Mouse (Mus musculus) heart, embryonic 16.5 days (tissue): Measurements from ENCODE around the gene Snx30. TPM values are rescaled to one million over a fixed set of nuclear protein-coding genes. Genes with fewer than 3 reads are reported as not detected.

ENCODE experiments used
- ATAC-seq: fragments of 200-750 bp; cut with Nextera tagmentation; replicated peaks from 2 replicates; pipeline ENCODE4 v1.8.0; 2017; ENCODE audit warnings: moderate number of reproducible peaks; ENCODE audit not compliant: insufficient read depth, low FRiP score; ENCODE audit errors: extremely low read depth
- H3K27ac ChIP-seq: fragments of 300-500 bp; sonication (generic); 2 replicates; pipeline ENCODE4 v1.5.1; 2014; ENCODE audit warnings: mild to moderate bottlenecking, low read length, control low read depth, moderate library complexity
- H3K27me3 ChIP-seq: fragments of 300-500 bp; sonication (generic); 2 replicates; pipeline ENCODE4 v1.6.1; 2014; ENCODE audit warnings: low read length, mixed read lengths; ENCODE audit not compliant: control insufficient read depth, insufficient read depth
- H3K36me3 ChIP-seq: fragments of 300-500 bp; sonication (generic); 2 replicates; pipeline ENCODE4 v1.6.1; 2014; ENCODE audit not compliant: control insufficient read depth, insufficient read depth
- H3K4me1 ChIP-seq: fragments of 300-500 bp; sonication (generic); 2 replicates; pipeline ENCODE4 v1.6.1; 2014; ENCODE audit warnings: low read length, mixed read lengths; ENCODE audit not compliant: control insufficient read depth, insufficient read depth
- H3K4me2 ChIP-seq: fragments of 300-500 bp; sonication (generic); 2 replicates; pipeline ENCODE4 v1.6.1; 2014; ENCODE audit warnings: low read depth, mild to moderate bottlenecking, control low read depth, low read length
- H3K4me3 ChIP-seq: fragments of 300-500 bp; sonication (generic); 2 replicates; pipeline ENCODE4 v1.5.1; 2014; ENCODE audit warnings: mild to moderate bottlenecking, control low read depth, low read length
- H3K9ac ChIP-seq: fragments of 300-500 bp; sonication (generic); 2 replicates; pipeline ENCODE4 v1.6.1; 2014; ENCODE audit warnings: low read length, control low read depth
- H3K9me3 ChIP-seq: fragments of 300-500 bp; sonication (generic); replicated peaks from 2 replicates; pipeline ENCODE4 v1.6.1; 2016; ENCODE audit warnings: low read length; ENCODE audit not compliant: control insufficient read depth
- WGBS: fragments of 180-500 bp; shearing (Covaris S2); extraction: QIAGEN DNeasy Blood & Tissue Kit; methylation state at CpG from one replicate; pipeline ENCODE4 v1.1.7; 2014; 5-methylcytosine and 5-hydroxymethylcytosine counted together
- polyA plus RNA-seq: library from polyadenylated mRNA; unstranded; fragments of >200 nt; fragmentation: Nextera tagmentation; extraction: Ambion mirVana; gene quantifications from 2 replicates; pipeline ENCODE4 v1.2.1, GENCODE M21; 2015

Gene Snx30
- polyA plus RNA-seq, 1 experiment from 2014 or later = 8.0 TPM

GRCm38 (mm10) chr4:59847447-59847846 is 41.8 kb downstream of the Snx30 start:
- H3K27ac ChIP-seq = no peak overlapping the region
- peaks cover 10% of the 10 kb centered on the region for H3K4me1 ChIP-seq
- no peak overlapping the region for H3K4me3 ChIP-seq
- no peak overlapping the region for H3K9ac ChIP-seq
- H3K9me3 ChIP-seq = peaks cover 5% of the 10 kb centered on the region; the same call in 1 of the 2 replicates
- no peak overlapping the region for H3K4me2 ChIP-seq
- WGBS = 92% methylated on average over 5 of the region's 5 CpGs
- H3K27me3 ChIP-seq = no peaks in the 10 kb centered on the region
- no peak for ATAC-seq
- peaks cover 5% of the 10 kb centered on the region for H3K36me3 ChIP-seq

GRCm38 (mm10) chr4:59850181-59850580 is 44.5 kb downstream of the Snx30 start:
- no peak overlapping the region for H3K4me2 ChIP-seq
- H3K27ac ChIP-seq = no peak overlapping the region
- peaks cover 5% of the 10 kb centered on the region; the same call in 1 of the 2 replicates for H3K9me3 ChIP-seq
- no peaks in the 10 kb centered on the region for H3K27me3 ChIP-seq
- H3K4me1 ChIP-seq = peaks cover 6% of the 10 kb centered on the region
- no peak; the same call in 1 of the 2 replicates for ATAC-seq
- WGBS = 55% methylated on average over 2 of the region's 2 CpGs
- H3K4me3 ChIP-seq = no peak overlapping the region
- no peak overlapping the region for H3K9ac ChIP-seq
- peaks cover 5% of the 10 kb centered on the region for H3K36me3 ChIP-seq

DNA sequence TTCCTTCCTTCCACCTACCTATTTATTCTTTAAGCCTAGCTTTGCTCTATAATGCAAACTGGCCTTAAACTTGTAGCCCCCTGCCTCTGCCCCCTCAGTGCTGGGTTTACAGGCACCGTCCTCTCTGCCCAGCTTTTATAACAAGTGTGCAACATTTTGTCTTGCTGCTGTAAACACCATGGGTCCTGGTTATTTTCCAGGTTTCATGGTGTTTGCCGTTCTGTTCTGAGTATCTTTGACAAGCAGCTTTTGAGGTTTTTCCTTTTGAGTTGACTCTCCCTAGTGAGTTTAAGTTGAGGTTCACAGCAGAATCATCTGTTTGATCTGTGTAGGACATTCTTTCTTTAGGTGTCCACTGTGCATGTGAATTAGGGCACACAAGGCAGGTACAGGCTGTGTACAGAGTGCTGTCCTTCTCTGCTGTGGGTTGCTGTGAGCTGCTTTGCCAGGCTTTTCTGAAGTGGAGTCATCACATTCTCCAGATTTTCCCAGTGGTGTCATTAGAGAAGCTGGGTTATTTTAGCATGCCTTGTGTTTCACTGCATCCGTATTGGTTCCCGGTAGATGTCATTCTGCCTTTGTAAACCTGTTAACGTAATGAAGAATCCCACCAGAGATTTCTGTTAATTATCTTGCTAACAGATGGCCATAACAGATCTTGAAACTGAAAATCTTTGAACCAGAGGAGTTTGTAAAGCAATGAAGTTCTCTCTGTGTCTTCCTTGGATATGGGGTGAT is 45.4 kb downstream of the Snx30 start:
- Histone ChIP-seq H3K27me3 (no peaks in the 10 kb centered on the region), H3K27ac (peak overlapping the region; percentile 56), H3K4me2 (no peak overlapping the region), H3K36me3 (peaks cover 5% of the 10 kb centered on the region), H3K9me3 (peaks cover 2% of the 10 kb centered on the region; the same call in 1 of the 2 replicates), H3K9ac (no peak overlapping the region), H3K4me1 (peaks cover 6% of the 10 kb centered on the region), H3K4me3 (no peak overlapping the region)
- ATAC-seq = no peak
- 58% methylated on average over 5 of the region's 5 CpGs for WGBS

- H3K36me3 ChIP-seq = no peaks in the 10 kb centered on the region
- no peaks in the 10 kb centered on the region for H3K27me3 ChIP-seq
- peaks cover 6% of the 10 kb centered on the region for H3K4me1 ChIP-seq
- no peak for ATAC-seq
- no peak overlapping the region for H3K9ac ChIP-seq
- no peak overlapping the region for H3K27ac ChIP-seq
- no peak overlapping the region for H3K4me2 ChIP-seq
- 83% methylated on average over 7 of the region's 7 CpGs for WGBS
- no peak overlapping the region for H3K4me3 ChIP-seq
- H3K9me3 ChIP-seq = peaks cover 2% of the 10 kb centered on the region; the same call in 1 of the 2 replicates
These were observed 47.5 kb downstream of the Snx30 start for GRCm38 (mm10) chr4:59853155-59853554.

DNA sequence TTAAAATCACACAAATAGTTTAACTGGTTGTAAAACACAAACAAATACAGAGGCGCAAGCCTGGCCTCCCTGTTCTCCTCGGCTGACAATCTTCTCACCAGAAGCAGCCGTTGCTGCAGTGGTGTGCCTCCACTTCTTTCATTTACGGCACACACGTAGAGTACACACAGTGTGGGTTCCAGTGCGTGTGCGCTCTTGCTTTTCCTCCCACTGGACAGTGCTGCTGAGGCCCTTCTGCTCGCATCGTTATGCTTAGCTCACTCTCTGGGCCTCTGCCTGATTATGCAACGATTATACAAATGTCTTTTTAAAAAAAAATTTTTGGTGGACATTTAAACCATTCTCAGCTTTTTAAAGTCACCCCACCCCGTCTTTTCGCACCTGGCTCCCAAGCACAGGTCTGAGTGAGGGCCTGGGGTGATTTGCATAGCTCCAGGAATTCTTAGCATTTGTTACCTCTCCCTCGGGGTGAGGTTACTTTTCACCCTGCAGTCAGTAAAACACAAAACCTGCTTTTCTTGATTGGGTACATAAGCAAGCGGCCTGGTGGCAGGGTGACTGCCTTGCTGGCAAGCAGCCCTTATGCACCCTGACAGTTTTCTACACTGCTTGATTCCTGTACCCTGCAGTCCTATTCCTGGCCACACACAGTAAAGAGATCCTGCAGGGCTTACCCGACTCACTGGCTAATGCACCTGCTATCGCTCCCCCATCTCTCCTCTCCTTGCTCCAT is 54.2 kb downstream of the Snx30 start:
- H3K4me3 ChIP-seq = no peak overlapping the region
- ATAC-seq = 0 out of 2 replicates have a peak, but pooled peaks have one; percentile 52
- peaks cover 5% of the 10 kb centered on the region for H3K4me1 ChIP-seq
- no peaks in the 10 kb centered on the region for H3K9me3 ChIP-seq
- no peak overlapping the region for H3K27ac ChIP-seq
- WGBS = 66% methylated on average over 16 of the region's 16 CpGs
- no peaks in the 10 kb centered on the region for H3K27me3 ChIP-seq
- no peaks in the 10 kb centered on the region for H3K36me3 ChIP-seq
- no peak overlapping the region for H3K4me2 ChIP-seq
- H3K9ac ChIP-seq = no peak overlapping the region

- no peak overlapping the region for H3K27ac ChIP-seq
- no peak overlapping the region for H3K4me2 ChIP-seq
- WGBS = 64% methylated on average over 2 of the region's 2 CpGs
These were observed 54.8 kb downstream of the Snx30 start for GRCm38 (mm10) chr4:59860431-59860830.

GRCm38 (mm10) chr4:59861871-59862270 is 56.2 kb downstream of the Snx30 start:
- 48% methylated on average over 4 of the region's 4 CpGs for WGBS

More at GRCm38 (mm10) chr4:59860431-59860830, 54.8 kb downstream of the Snx30 start:
- Histone ChIP-seq H3K27me3 (no peaks in the 10 kb centered on the region), H3K4me1 (peaks cover 5% of the 10 kb centered on the region), H3K4me3 (no peak overlapping the region), H3K36me3 (no peaks in the 10 kb centered on the region), H3K9me3 (no peaks in the 10 kb centered on the region), H3K9ac (no peak overlapping the region)
- no peak for ATAC-seq

DNA sequence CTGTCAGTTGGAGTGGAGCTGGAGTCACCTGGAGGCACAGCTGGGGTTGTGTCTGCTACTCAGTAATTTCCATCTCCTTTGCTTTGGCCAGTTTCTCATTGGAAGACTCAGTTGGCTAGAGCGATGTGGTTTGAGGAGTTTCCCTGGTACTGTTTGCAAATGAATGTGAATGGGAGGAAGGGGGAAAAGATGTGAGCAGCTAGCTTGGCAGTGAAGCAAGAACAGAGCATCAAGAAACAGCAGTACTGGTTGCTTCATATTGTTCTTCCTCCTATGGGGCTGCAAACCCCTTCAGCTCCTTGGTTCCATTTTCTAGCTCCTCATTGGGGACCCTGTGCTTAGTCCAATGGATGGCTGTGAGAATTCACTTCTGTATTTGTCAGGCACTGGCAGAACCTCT is 56.7 kb downstream of the Snx30 start:
- no peak for ATAC-seq
- no peaks in the 10 kb centered on the region for H3K9me3 ChIP-seq
- no peak overlapping the region for H3K9ac ChIP-seq
- no peak overlapping the region for H3K4me2 ChIP-seq
- no peak overlapping the region for H3K27ac ChIP-seq
- WGBS = 90% methylated on average over 1 of the region's 1 CpGs
- no peaks in the 10 kb centered on the region for H3K36me3 ChIP-seq
- H3K27me3 ChIP-seq = no peaks in the 10 kb centered on the region
- peaks cover 5% of the 10 kb centered on the region for H3K4me1 ChIP-seq
- no peak overlapping the region for H3K4me3 ChIP-seq

More at GRCm38 (mm10) chr4:59861871-59862270, 56.2 kb downstream of the Snx30 start:
- Histone ChIP-seq H3K36me3 (no peaks in the 10 kb centered on the region), H3K4me2 (no peak overlapping the region), H3K27me3 (no peaks in the 10 kb centered on the region), H3K9me3 (no peaks in the 10 kb centered on the region), H3K4me1 (peaks cover 5% of the 10 kb centered on the region), H3K4me3 (no peak overlapping the region), H3K9ac (no peak overlapping the region), H3K27ac (no peak overlapping the region)
- ATAC-seq = no peak

- WGBS = 59% methylated on average over 6 of the region's 6 CpGs
- 0 out of 2 replicates have a peak overlapping the region, but pooled peaks have one; percentile 21 for H3K27ac ChIP-seq
- no peak; the same call in 1 of the 2 replicates for ATAC-seq
These were observed 58.2 kb downstream of the Snx30 start for GRCm38 (mm10) chr4:59863869-59864268.

More at GRCm38 (mm10) chr4:59863869-59864268, 58.2 kb downstream of the Snx30 start:
- no peak overlapping the region for H3K4me3 ChIP-seq
- 0 out of 2 replicates have a peak, but pooled peaks cover 2% of the 10 kb centered on the region for H3K36me3 ChIP-seq
- H3K9me3 ChIP-seq = no peaks in the 10 kb centered on the region
- no peak overlapping the region for H3K9ac ChIP-seq
- H3K4me2 ChIP-seq = no peak overlapping the region
- no peaks in the 10 kb centered on the region for H3K27me3 ChIP-seq
- H3K4me1 ChIP-seq = peaks cover 5% of the 10 kb centered on the region
